Mouse (Mus musculus): ENCODE measurements around the gene Atl3. TPM values are rescaled to one million over a fixed set of nuclear protein-coding genes. Genes with fewer than 3 reads are reported as not detected.
"Not testable (repeated sequence)": the region's sequence is repeated elsewhere in the genome, so short reads cannot be mapped to it uniquely, and the experiment has no call there.

The Atl3 gene
- polyA plus RNA-seq, 1 experiment from 2014 or later = 6.7 TPM

DNA sequence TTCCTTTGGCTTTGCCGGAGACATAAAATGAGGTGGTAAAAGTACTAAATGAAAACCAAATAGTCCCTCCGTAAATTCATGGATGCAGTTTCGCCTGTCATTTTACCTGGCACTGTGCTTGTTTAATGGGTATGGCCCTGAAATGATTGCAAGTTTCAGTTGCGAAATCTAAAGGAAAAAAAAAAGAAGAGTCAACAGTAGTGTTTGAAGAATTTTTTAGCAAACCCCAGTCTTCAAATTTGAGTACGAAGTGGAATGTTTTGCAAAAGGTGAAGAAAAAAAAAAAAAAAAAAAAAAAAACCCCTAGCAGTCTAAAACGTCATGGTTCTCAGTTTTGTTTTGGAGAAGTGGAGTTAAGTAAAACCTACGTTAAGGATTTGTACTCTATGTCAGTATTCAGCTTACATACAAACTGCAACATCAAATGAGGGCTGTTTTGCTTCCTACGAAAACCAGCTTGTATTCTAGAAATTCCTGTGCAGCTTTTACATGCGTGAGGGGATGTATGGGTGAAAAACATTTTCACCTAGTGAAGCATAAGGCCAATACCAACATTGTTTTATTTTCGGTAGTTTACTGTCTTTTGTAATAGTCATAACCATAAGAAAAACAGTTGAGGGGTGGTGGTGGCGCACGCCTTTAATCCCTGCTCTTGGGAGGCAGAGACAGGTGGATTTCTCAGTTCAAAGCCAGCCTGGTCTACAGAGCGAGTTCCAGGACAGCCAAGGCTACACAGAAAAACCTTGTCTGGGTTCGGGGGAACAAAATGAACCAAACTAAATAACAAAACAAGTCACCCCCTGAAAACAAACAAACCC is 1.6 kb downstream of the Atl3 start:
- Histone ChIP-seq H3K4me2 (ENCODE audit: low read length) (peak overlapping the region; percentile 67), H3K4me3 (replicated peaks; ENCODE audit: low read length) (peak overlapping the region; percentile 84), H3K36me3 (ENCODE audit: control insufficient read depth, insufficient read depth) (no peaks in the 10 kb centered on the region), H3K4me1 (replicated peaks; ENCODE audit: control insufficient read depth, insufficient read depth, low read length) (peaks cover 5% of the 10 kb centered on the region), H3K9ac (replicated peaks; ENCODE audit: low read depth, low read length) (peak overlapping the region; percentile 94), H3K9me3 (ENCODE audit: control insufficient read depth, low read length) (no peaks in the 10 kb centered on the region), H3K27me3 (replicated peaks; ENCODE audit: control insufficient read depth, insufficient read depth, low read length) (no peaks in the 10 kb centered on the region), H3K27ac (ENCODE audit: low read length) (no peak overlapping the region)
- WGBS = 43% methylated on average over 14 of the region's 14 CpGs
- ATAC-seq = no peak

DNA sequence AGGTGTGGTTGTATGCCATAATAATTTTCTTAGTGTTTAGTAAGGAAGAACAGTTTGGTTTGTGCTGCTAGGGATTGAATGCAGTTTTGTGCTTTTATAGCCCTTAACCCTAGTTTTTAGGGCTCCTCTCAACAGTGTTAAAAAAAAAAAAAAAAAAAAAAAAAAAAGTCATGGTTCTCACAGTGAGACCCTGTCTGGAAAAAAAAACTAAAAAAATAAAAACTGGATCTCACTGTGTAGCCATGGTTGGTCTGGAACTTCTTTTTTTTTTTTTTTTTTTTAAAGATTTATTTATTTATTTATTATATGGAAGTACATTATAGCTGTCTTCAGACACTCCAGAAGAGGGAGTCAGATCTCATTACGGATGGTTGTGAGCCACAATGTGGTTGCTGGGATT is 2.2 kb downstream of the Atl3 start:
- not testable (repeated sequence) for H3K9ac ChIP-seq (replicated peaks; ENCODE audit: low read depth, low read length); H3K27ac ChIP-seq (ENCODE audit: low read length); H3K27me3 ChIP-seq (replicated peaks; ENCODE audit: control insufficient read depth, insufficient read depth, low read length); H3K4me1 ChIP-seq (replicated peaks; ENCODE audit: control insufficient read depth, insufficient read depth, low read length); ATAC-seq; H3K4me3 ChIP-seq (replicated peaks; ENCODE audit: low read length); H3K36me3 ChIP-seq (ENCODE audit: control insufficient read depth, insufficient read depth); H3K4me2 ChIP-seq (ENCODE audit: low read length); H3K9me3 ChIP-seq (ENCODE audit: control insufficient read depth, low read length)
- 76% methylated on average over 1 of the region's 1 CpGs for WGBS

DNA sequence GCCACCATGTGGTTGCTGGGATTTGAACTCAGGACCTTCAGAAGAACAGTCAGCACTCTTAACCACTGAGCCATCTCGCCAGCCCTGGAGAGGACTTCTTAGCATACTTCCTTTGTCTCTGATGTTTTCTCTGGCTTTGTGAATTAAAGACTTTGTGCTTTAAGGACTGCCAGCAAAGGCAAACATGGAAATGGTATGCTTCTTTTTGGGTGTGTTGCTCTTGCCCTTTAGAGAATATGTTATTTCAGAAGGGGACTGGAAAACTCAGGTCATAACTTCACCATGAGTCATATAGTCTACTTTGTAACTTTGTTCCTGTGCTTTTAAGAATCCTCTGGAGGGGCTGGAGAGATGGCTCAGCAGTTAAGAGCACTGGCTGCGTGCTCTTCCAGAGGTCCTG is 5.0 kb downstream of the Atl3 start:
- no peak for ATAC-seq
- no peak overlapping the region for H3K4me3 ChIP-seq (replicated peaks; ENCODE audit: low read length)
- no peak overlapping the region for H3K4me2 ChIP-seq (ENCODE audit: low read length)
- 91% methylated on average over 2 of the region's 2 CpGs for WGBS
- no peaks in the 10 kb centered on the region for H3K36me3 ChIP-seq (ENCODE audit: control insufficient read depth, insufficient read depth)
- H3K4me1 ChIP-seq (replicated peaks; ENCODE audit: control insufficient read depth, insufficient read depth, low read length) = peaks cover 5% of the 10 kb centered on the region
- no peaks in the 10 kb centered on the region for H3K27me3 ChIP-seq (replicated peaks; ENCODE audit: control insufficient read depth, insufficient read depth, low read length)
- H3K9ac ChIP-seq (replicated peaks; ENCODE audit: low read depth, low read length) = no peak overlapping the region
- no peaks in the 10 kb centered on the region for H3K9me3 ChIP-seq (ENCODE audit: control insufficient read depth, low read length)
- H3K27ac ChIP-seq (ENCODE audit: low read length) = no peak overlapping the region

GRCm38 (mm10) chr19:7500701-7501100 is 6.9 kb downstream of the Atl3 start:
- WGBS = 91% methylated on average over 1 of the region's 1 CpGs
- Histone ChIP-seq H3K9me3 (ENCODE audit: control insufficient read depth, low read length) (no peaks in the 10 kb centered on the region), H3K27me3 (replicated peaks; ENCODE audit: control insufficient read depth, insufficient read depth, low read length) (no peaks in the 10 kb centered on the region), H3K27ac (ENCODE audit: low read length) (no peak overlapping the region), H3K4me2 (ENCODE audit: low read length) (no peak overlapping the region), H3K9ac (replicated peaks; ENCODE audit: low read depth, low read length) (no peak overlapping the region), H3K4me1 (replicated peaks; ENCODE audit: control insufficient read depth, insufficient read depth, low read length) (peaks cover 1% of the 10 kb centered on the region), H3K4me3 (replicated peaks; ENCODE audit: low read length) (no peak overlapping the region), H3K36me3 (ENCODE audit: control insufficient read depth, insufficient read depth) (no peaks in the 10 kb centered on the region)
- ATAC-seq = no peak

DNA sequence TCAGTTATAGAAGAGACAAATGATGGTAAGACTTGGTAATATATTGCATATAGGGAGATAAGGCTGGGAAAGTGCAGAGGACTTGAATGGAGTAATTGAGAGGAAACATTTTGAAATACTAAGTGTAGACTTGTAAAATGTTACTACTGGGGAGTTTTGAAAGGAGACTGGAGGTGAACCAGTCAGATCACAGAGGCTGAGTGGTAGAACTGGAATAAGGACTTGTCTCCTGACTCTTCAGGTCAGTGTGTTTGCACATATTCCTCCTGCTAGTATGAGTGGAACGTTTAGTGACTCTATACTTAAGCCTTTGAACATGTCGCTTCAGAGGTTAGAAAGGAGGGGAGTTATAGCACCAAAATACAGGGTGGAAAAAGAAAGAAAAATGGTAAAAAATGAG is 8.6 kb downstream of the Atl3 start:
- WGBS = 86% methylated on average over 2 of the region's 2 CpGs

DNA sequence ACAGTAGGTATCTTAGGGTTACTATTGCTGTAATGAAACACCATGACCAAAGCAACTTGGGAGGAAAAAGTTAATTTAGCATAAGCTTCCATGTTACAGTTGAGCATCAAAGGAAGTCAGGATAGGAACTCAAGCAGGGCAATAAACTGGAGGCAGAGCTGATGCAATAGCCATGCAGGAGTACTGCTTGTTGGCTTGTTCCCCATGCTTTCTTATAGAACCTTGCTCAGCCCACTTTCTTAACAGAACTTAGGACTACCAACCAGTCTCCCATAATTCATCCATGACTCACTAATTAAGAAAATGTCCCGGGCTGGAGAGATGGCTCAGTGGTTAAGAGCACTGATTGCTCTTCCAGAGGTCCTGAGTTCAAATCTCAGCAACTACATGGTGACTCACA is 12.5 kb downstream of the Atl3 start:
- H3K4me1 ChIP-seq (replicated peaks; ENCODE audit: control insufficient read depth, insufficient read depth, low read length) = no peaks in the 10 kb centered on the region
- H3K4me2 ChIP-seq (ENCODE audit: low read length) = no peak overlapping the region
- H3K36me3 ChIP-seq (ENCODE audit: control insufficient read depth, insufficient read depth) = peaks cover 5% of the 10 kb centered on the region
- H3K9me3 ChIP-seq (ENCODE audit: control insufficient read depth, low read length) = no peaks in the 10 kb centered on the region
- ATAC-seq = no peak
- WGBS = 77% methylated on average over 1 of the region's 1 CpGs
- no peak overlapping the region for H3K9ac ChIP-seq (replicated peaks; ENCODE audit: low read depth, low read length)
- H3K27ac ChIP-seq (ENCODE audit: low read length) = no peak overlapping the region
- H3K4me3 ChIP-seq (replicated peaks; ENCODE audit: low read length) = no peak overlapping the region
- no peaks in the 10 kb centered on the region for H3K27me3 ChIP-seq (replicated peaks; ENCODE audit: control insufficient read depth, insufficient read depth, low read length)

More for the DNA sequence above, 8.6 kb downstream of the Atl3 start:
- no peaks in the 10 kb centered on the region for H3K4me1 ChIP-seq (replicated peaks; ENCODE audit: control insufficient read depth, insufficient read depth, low read length)
- no peak overlapping the region for H3K9ac ChIP-seq (replicated peaks; ENCODE audit: low read depth, low read length)
- H3K36me3 ChIP-seq (ENCODE audit: control insufficient read depth, insufficient read depth) = no peaks in the 10 kb centered on the region
- H3K9me3 ChIP-seq (ENCODE audit: control insufficient read depth, low read length) = no peaks in the 10 kb centered on the region
- no peak for ATAC-seq
- no peak overlapping the region for H3K4me3 ChIP-seq (replicated peaks; ENCODE audit: low read length)
- no peaks in the 10 kb centered on the region for H3K27me3 ChIP-seq (replicated peaks; ENCODE audit: control insufficient read depth, insufficient read depth, low read length)
- no peak overlapping the region for H3K4me2 ChIP-seq (ENCODE audit: low read length)
- H3K27ac ChIP-seq (ENCODE audit: low read length) = no peak overlapping the region

DNA sequence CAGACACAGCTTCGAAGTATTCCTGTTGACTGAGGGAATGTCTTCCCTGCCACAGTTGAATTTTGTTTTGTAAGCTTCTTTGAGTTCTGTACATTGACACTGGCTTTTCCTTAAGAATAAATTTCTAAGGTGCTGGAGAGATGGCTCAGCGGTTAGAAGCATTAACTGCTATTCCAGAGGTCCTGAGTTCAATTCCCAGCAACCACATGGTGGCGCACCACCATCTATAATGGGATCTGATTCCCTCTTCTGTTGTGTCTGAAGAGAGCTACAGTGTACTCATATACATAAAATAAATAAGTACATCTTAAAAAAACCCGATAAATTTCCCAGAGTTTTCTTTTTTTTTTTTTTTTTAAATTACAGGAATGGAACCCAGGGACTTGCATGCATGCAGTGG is 14.2 kb downstream of the Atl3 start:
- WGBS = 83% methylated on average over 4 of the region's 4 CpGs
- no peak for ATAC-seq

DNA sequence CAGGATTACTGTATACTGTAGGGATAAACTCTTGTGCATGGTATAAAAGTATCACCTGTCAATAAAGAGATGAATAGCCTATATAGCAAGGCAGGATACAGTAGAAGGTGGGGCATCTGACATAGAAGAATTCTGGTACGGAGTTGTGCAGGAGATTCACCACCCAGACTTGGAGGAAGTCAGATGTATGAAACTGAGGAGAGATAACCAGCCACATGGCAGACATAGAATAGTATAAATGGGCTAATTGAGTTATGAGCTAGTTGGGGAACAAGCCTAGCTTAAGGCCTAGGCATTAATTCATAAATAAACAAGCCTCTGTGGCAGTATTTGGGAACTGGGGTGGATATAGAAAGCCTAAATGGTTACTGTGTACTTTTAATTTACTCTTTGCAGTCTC is 22.6 kb downstream of the Atl3 start:
- WGBS = 75% methylated on average over 1 of the region's 1 CpGs
- peaks cover 9% of the 10 kb centered on the region for H3K36me3 ChIP-seq (ENCODE audit: control insufficient read depth, insufficient read depth)
- H3K4me1 ChIP-seq (replicated peaks; ENCODE audit: control insufficient read depth, insufficient read depth, low read length) = no peaks in the 10 kb centered on the region
- ATAC-seq = no peak
- no peaks in the 10 kb centered on the region for H3K9me3 ChIP-seq (ENCODE audit: control insufficient read depth, low read length)
- H3K27me3 ChIP-seq (replicated peaks; ENCODE audit: control insufficient read depth, insufficient read depth, low read length) = no peaks in the 10 kb centered on the region
- no peak overlapping the region for H3K4me2 ChIP-seq (ENCODE audit: low read length)
- no peak overlapping the region for H3K27ac ChIP-seq (ENCODE audit: low read length)
- H3K4me3 ChIP-seq (replicated peaks; ENCODE audit: low read length) = no peak overlapping the region
- no peak overlapping the region for H3K9ac ChIP-seq (replicated peaks; ENCODE audit: low read depth, low read length)

More for the DNA sequence above, 14.2 kb downstream of the Atl3 start:
- H3K9me3 ChIP-seq (ENCODE audit: control insufficient read depth, low read length) = no peaks in the 10 kb centered on the region
- H3K27me3 ChIP-seq (replicated peaks; ENCODE audit: control insufficient read depth, insufficient read depth, low read length) = no peaks in the 10 kb centered on the region
- no peak overlapping the region for H3K4me3 ChIP-seq (replicated peaks; ENCODE audit: low read length)
- H3K4me2 ChIP-seq (ENCODE audit: low read length) = no peak overlapping the region
- H3K9ac ChIP-seq (replicated peaks; ENCODE audit: low read depth, low read length) = no peak overlapping the region
- H3K4me1 ChIP-seq (replicated peaks; ENCODE audit: control insufficient read depth, insufficient read depth, low read length) = no peaks in the 10 kb centered on the region
- no peak overlapping the region for H3K27ac ChIP-seq (ENCODE audit: low read length)
- H3K36me3 ChIP-seq (ENCODE audit: control insufficient read depth, insufficient read depth) = peaks cover 7% of the 10 kb centered on the region

GRCm38 (mm10) chr19:7521619-7522018 is 27.8 kb downstream of the Atl3 start:
- Histone ChIP-seq H3K36me3 (ENCODE audit: control insufficient read depth, insufficient read depth) (peaks cover 22% of the 10 kb centered on the region), H3K9me3 (ENCODE audit: control insufficient read depth, low read length) (no peaks in the 10 kb centered on the region), H3K27me3 (replicated peaks; ENCODE audit: control insufficient read depth, insufficient read depth, low read length) (no peaks in the 10 kb centered on the region), H3K9ac (replicated peaks; ENCODE audit: low read depth, low read length) (no peak overlapping the region), H3K4me2 (ENCODE audit: low read length) (no peak overlapping the region), H3K27ac (ENCODE audit: low read length) (no peak overlapping the region), H3K4me1 (replicated peaks; ENCODE audit: control insufficient read depth, insufficient read depth, low read length) (no peaks in the 10 kb centered on the region), H3K4me3 (replicated peaks; ENCODE audit: low read length) (no peak overlapping the region)
- ATAC-seq = no peak
- WGBS = 97% methylated on average over 3 of the region's 3 CpGs

DNA sequence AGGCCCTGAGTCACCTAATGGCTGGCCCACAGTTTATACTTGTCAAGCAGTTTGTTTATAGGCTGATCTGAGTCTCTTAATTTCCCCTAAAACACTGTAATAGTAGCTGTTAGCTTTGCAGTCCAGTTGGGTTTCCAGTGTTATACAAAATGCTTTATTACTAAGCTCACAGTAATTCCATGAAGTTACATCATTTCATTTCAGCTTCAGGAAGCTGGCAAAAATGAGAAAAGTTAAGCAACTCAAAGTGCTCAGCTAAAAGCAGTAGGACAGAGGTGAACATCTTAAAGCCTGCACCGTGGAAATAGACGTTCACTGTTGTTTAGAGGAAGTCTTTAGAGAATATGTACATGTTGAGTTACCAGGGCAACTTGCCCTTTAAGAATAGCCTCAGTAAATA is 29.0 kb downstream of the Atl3 start:
- H3K36me3 ChIP-seq (ENCODE audit: control insufficient read depth, insufficient read depth) = peaks cover 20% of the 10 kb centered on the region
- no peaks in the 10 kb centered on the region for H3K4me1 ChIP-seq (replicated peaks; ENCODE audit: control insufficient read depth, insufficient read depth, low read length)
- H3K9ac ChIP-seq (replicated peaks; ENCODE audit: low read depth, low read length) = no peak overlapping the region
- no peak overlapping the region for H3K4me2 ChIP-seq (ENCODE audit: low read length)
- WGBS = 95% methylated on average over 2 of the region's 2 CpGs
- no peak overlapping the region for H3K27ac ChIP-seq (ENCODE audit: low read length)
- no peaks in the 10 kb centered on the region for H3K27me3 ChIP-seq (replicated peaks; ENCODE audit: control insufficient read depth, insufficient read depth, low read length)
- ATAC-seq = no peak
- no peaks in the 10 kb centered on the region for H3K9me3 ChIP-seq (ENCODE audit: control insufficient read depth, low read length)
- H3K4me3 ChIP-seq (replicated peaks; ENCODE audit: low read length) = no peak overlapping the region
